Mouse (Mus musculus): ENCODE data around the gene Upk3a. TPM values are rescaled to one million over a fixed set of nuclear protein-coding genes. Genes with fewer than 3 reads are reported as not detected.

The Upk3a gene
- polyA plus RNA-seq, 1 experiment from 2014 or later: 2.4 TPM

GRCm38 (mm10) chr15:84989771-84990170 lies 27.2 kb upstream of the Upk3a start:
- H3K4me1 ChIP-seq (ENCODE audit: insufficient read depth): 0 out of 2 replicates have a peak, but pooled peaks cover 4% of the 10 kb centered on the region
- WGBS: 65% methylated on average over 7 of the region's 7 CpGs
- H3K27me3 ChIP-seq (ENCODE audit: insufficient read depth, low read length): no peaks in the 10 kb centered on the region
- ATAC-seq (ENCODE audit: insufficient read depth) (no peak), DNase-seq (no peak)
- H3K36me3 ChIP-seq (ENCODE audit: insufficient read depth): no peaks in the 10 kb centered on the region
- no peak overlapping the region for H3K4me2 ChIP-seq
- H3K9ac ChIP-seq: no peak overlapping the region
- no peak overlapping the region for H3K27ac ChIP-seq (ENCODE audit: low read depth)
- no peaks in the 10 kb centered on the region for H3K9me3 ChIP-seq (ENCODE audit: low read depth, low read length)
- no peak for TF ChIP-seq CTCF (IDR thresholded peaks at IDR 0.05; ENCODE audit: low read depth)
- no peak overlapping the region for H3K4me3 ChIP-seq (ENCODE audit: low read depth, low read length)

GRCm38 (mm10) chr15:84994498-84994897 lies 22.4 kb upstream of the Upk3a start:
- H3K4me3 ChIP-seq (ENCODE audit: low read depth, low read length): no peak overlapping the region
- H3K36me3 ChIP-seq (ENCODE audit: insufficient read depth): no peaks in the 10 kb centered on the region
- H3K4me1 ChIP-seq (ENCODE audit: insufficient read depth): no peaks in the 10 kb centered on the region
- no peaks in the 10 kb centered on the region for H3K9me3 ChIP-seq (ENCODE audit: low read depth, low read length)
- no peak overlapping the region for H3K9ac ChIP-seq
- ATAC-seq (ENCODE audit: insufficient read depth) (no peak), DNase-seq (no peak)
- no peaks in the 10 kb centered on the region for H3K27me3 ChIP-seq (ENCODE audit: insufficient read depth, low read length)
- TF ChIP-seq CTCF (IDR thresholded peaks at IDR 0.05; ENCODE audit: low read depth): no peak
- WGBS: 15% methylated on average over 6 of the region's 6 CpGs
- H3K27ac ChIP-seq (ENCODE audit: low read depth): no peak overlapping the region
- no peak overlapping the region for H3K4me2 ChIP-seq

- WGBS: 40% methylated on average over 6 of the region's 6 CpGs
- no peak for TF ChIP-seq CTCF (IDR thresholded peaks at IDR 0.05; ENCODE audit: low read depth)
- Histone ChIP-seq H3K4me1 (ENCODE audit: insufficient read depth) (no peaks in the 10 kb centered on the region), H3K9me3 (ENCODE audit: low read depth, low read length) (no peaks in the 10 kb centered on the region), H3K4me3 (ENCODE audit: low read depth, low read length) (no peak overlapping the region), H3K27me3 (ENCODE audit: insufficient read depth, low read length) (no peaks in the 10 kb centered on the region), H3K36me3 (ENCODE audit: insufficient read depth) (no peaks in the 10 kb centered on the region), H3K9ac (no peak overlapping the region), H3K4me2 (no peak overlapping the region), H3K27ac (ENCODE audit: low read depth) (no peak overlapping the region)
- no peak for DNase-seq
- no peak for ATAC-seq (ENCODE audit: insufficient read depth)
Observed at GRCm38 (mm10) chr15:84995041-84995440, 21.9 kb upstream of the Upk3a start.

- peak; percentile 70 for TF ChIP-seq CTCF (IDR thresholded peaks at IDR 0.05; ENCODE audit: low read depth)
- Histone ChIP-seq H3K27me3 (ENCODE audit: insufficient read depth, low read length) (no peaks in the 10 kb centered on the region), H3K4me1 (ENCODE audit: insufficient read depth) (no peaks in the 10 kb centered on the region), H3K27ac (ENCODE audit: low read depth) (no peak overlapping the region), H3K4me3 (ENCODE audit: low read depth, low read length) (no peak overlapping the region), H3K9me3 (ENCODE audit: low read depth, low read length) (no peaks in the 10 kb centered on the region), H3K4me2 (no peak overlapping the region), H3K36me3 (ENCODE audit: insufficient read depth) (no peaks in the 10 kb centered on the region), H3K9ac (no peak overlapping the region)
- ATAC-seq (ENCODE audit: insufficient read depth): no peak
- 6% methylated on average over 1 of the region's 1 CpGs for WGBS
- peak; percentile 69 for DNase-seq
Observed at GRCm38 (mm10) chr15:84995967-84996366, 21.0 kb upstream of the Upk3a start.

- Histone ChIP-seq H3K27ac (ENCODE audit: low read depth) (no peak overlapping the region), H3K4me3 (ENCODE audit: low read depth, low read length) (no peak overlapping the region), H3K4me1 (ENCODE audit: insufficient read depth) (no peaks in the 10 kb centered on the region), H3K9me3 (ENCODE audit: low read depth, low read length) (no peaks in the 10 kb centered on the region), H3K36me3 (ENCODE audit: insufficient read depth) (no peaks in the 10 kb centered on the region), H3K9ac (no peak overlapping the region), H3K4me2 (no peak overlapping the region), H3K27me3 (ENCODE audit: insufficient read depth, low read length) (no peaks in the 10 kb centered on the region)
- ATAC-seq (ENCODE audit: insufficient read depth) (no peak), DNase-seq (no peak)
- no peak for TF ChIP-seq CTCF (IDR thresholded peaks at IDR 0.05; ENCODE audit: low read depth)
- 51% methylated on average over 14 of the region's 14 CpGs for WGBS
Observed at GRCm38 (mm10) chr15:84997768-84998454, 19.0 kb upstream of the Upk3a start.

- Histone ChIP-seq H3K4me1 (ENCODE audit: insufficient read depth) (no peaks in the 10 kb centered on the region), H3K9me3 (ENCODE audit: low read depth, low read length) (no peaks in the 10 kb centered on the region), H3K27ac (ENCODE audit: low read depth) (no peak overlapping the region), H3K4me3 (ENCODE audit: low read depth, low read length) (no peak overlapping the region), H3K36me3 (ENCODE audit: insufficient read depth) (no peaks in the 10 kb centered on the region), H3K27me3 (ENCODE audit: insufficient read depth, low read length) (no peaks in the 10 kb centered on the region), H3K4me2 (no peak overlapping the region), H3K9ac (no peak overlapping the region)
- 63% methylated on average over 7 of the region's 7 CpGs for WGBS
- no peak for TF ChIP-seq CTCF (IDR thresholded peaks at IDR 0.05; ENCODE audit: low read depth)
- DNase-seq (no peak), ATAC-seq (ENCODE audit: insufficient read depth) (no peak)
Observed at GRCm38 (mm10) chr15:84999911-85000310, 17.0 kb upstream of the Upk3a start.

GRCm38 (mm10) chr15:85000984-85001982 lies 15.7 kb upstream of the Upk3a start:
- H3K4me1 ChIP-seq (ENCODE audit: insufficient read depth): no peaks in the 10 kb centered on the region
- TF ChIP-seq CTCF (IDR thresholded peaks at IDR 0.05; ENCODE audit: low read depth): peak; percentile 97
- H3K4me3 ChIP-seq (ENCODE audit: low read depth, low read length): no peak overlapping the region
- WGBS: 16% methylated on average over 29 of the region's 29 CpGs
- no peak overlapping the region for H3K27ac ChIP-seq (ENCODE audit: low read depth)
- ATAC-seq (ENCODE audit: insufficient read depth) (peak; percentile 83), DNase-seq (peak; percentile 92)
- no peak overlapping the region for H3K9ac ChIP-seq
- no peaks in the 10 kb centered on the region for H3K36me3 ChIP-seq (ENCODE audit: insufficient read depth)
- 0 out of 2 replicates have a peak overlapping the region, but pooled peaks have one; percentile 10 for H3K4me2 ChIP-seq
- H3K27me3 ChIP-seq (ENCODE audit: insufficient read depth, low read length): no peaks in the 10 kb centered on the region
- no peaks in the 10 kb centered on the region for H3K9me3 ChIP-seq (ENCODE audit: low read depth, low read length)

All from lung, embryonic 14.5 days (tissue).